ENCODE assay signal across 12 mouse cellular contexts in genomic region chr7:54781939-54782520, GRCm38 (mm10). TPM values are rescaled to one million over a fixed set of nuclear protein-coding genes. Genes with fewer than 3 reads are reported as not detected.
DNase-seq lines count a peak whose midpoint lies in the region; ATAC-seq lines count a peak whose summit lies in the region.
"Had no signal": no experiment of that assay in that cellular context is flagged by ENCODE, and none has a peak within 500 bp of the region (broad histone marks: within the 10 kb centered on the region; RNA-seq: fewer than 3 reads in every experiment).

No protein-coding gene starts in this region.

- H3K36me3 ChIP-seq in midbrain, embryonic 12.5 days = no peaks in the 10 kb centered on the region
- H3K36me3 ChIP-seq: G1E had no signal

- H3K4me1 ChIP-seq in midbrain, embryonic 12.5 days = peaks cover 7% of the 10 kb centered on the region; the same call in 1 of the 2 replicates

- H3K9ac ChIP-seq in midbrain, embryonic 12.5 days (replicated peaks) = no peak overlapping the region

- no peak overlapping the region for H3K27ac ChIP-seq in midbrain, embryonic 12.5 days (replicated peaks)
- H3K27ac ChIP-seq: left cerebral cortex, adult 2 months had no signal

- no peaks in the 10 kb centered on the region for H3K9me3 ChIP-seq in midbrain, embryonic 12.5 days
- H3K9me3 ChIP-seq: G1E had no signal

- DNase-seq in cerebellum, postnatal 10 days = peak; percentile 83 to 87
- no peak for DNase-seq in cerebellum, adult 18-20 months
- DNase-seq in right cerebral cortex, postnatal 10 days (ENCODE audit: low spot score in 2 of 2) = peak; percentile 30 to 32
- no peak for DNase-seq in right cerebral cortex, postnatal 25 days
- no peak for DNase-seq in kidney, adult 11 months
- no peak for DNase-seq in thymus, postnatal 10 days (ENCODE audit: low spot score in 2 of 2)
- no peak for DNase-seq in kidney, adult 8-10 months
- DNase-seq: liver had no signal

- peak; percentile 86 for ATAC-seq in midbrain, embryonic 12.5 days (ENCODE audit: low FRiP score, low read depth)
- ATAC-seq: activated CD4-positive, CD25-positive, alpha-beta regulatory T cell, adult 4 months had no signal

- 28% methylated on average over 3 of the region's 3 CpGs for WGBS in midbrain, embryonic 12.5 days

- no peak overlapping the region for H3K4me2 ChIP-seq in midbrain, embryonic 12.5 days (replicated peaks)

- no peaks in the 10 kb centered on the region for H3K27me3 ChIP-seq in midbrain, embryonic 12.5 days

- H3K4me3 ChIP-seq in midbrain, embryonic 12.5 days = no peak overlapping the region
- H3K4me3 ChIP-seq: left cerebral cortex, adult 2 months had no signal

RNA-seq across cellular contexts. Expression of gene Luzp2, which starts 53.3 kb away (rescaled TPM):
- polyA plus RNA-seq in midbrain, embryonic 12.5 days (2016; fragmentation: Nextera tagmentation; extraction: Ambion mirVana) = 8.9 and 10.1 TPM in 2 replicates
- polyA plus RNA-seq: activated CD4-positive, CD25-positive, alpha-beta regulatory T cell, adult 4 months; G1E had no signal

Comparison
In these comparisons a context has a peak if more than half of its experiments do, and no peak if none do; other contexts are left out.
1. DNase-seq: peak in cerebellum, postnatal 10 days (2 of 2) and right cerebral cortex, postnatal 10 days (2 of 2); none in cerebellum, adult 18-20 months (0 of 2), right cerebral cortex, postnatal 25 days (single experiment), kidney, adult 11 months (single experiment), thymus, postnatal 10 days (0 of 2) and kidney, adult 8-10 months (0 of 2).